Mouse (Mus musculus) kidney, embryonic 14.5 days (tissue): Measurements from ENCODE around the gene Spast. TPM values are rescaled to one million over a fixed set of nuclear protein-coding genes. Genes with fewer than 3 reads are reported as not detected.

Source experiments
- ATAC-seq: fragments of 200-750 bp; cut with Nextera tagmentation; 2 replicates; pipeline ENCODE4 v1.8.0; 2017; ENCODE audit warnings: moderate number of reproducible peaks, mild to moderate bottlenecking, moderate TSS enrichment, moderate library complexity; ENCODE audit not compliant: low FRiP score, low TSS enrichment
- H3K27ac ChIP-seq: fragments of 300-500 bp; sonication (generic); 2 replicates; pipeline ENCODE4 v1.5.1; 2014; ENCODE audit warnings: low read depth, mild to moderate bottlenecking, low read length, moderate library complexity, mixed read lengths
- H3K27me3 ChIP-seq: fragments of 300-500 bp; sonication (generic); 2 replicates; pipeline ENCODE4 v1.6.1; 2014; ENCODE audit warnings: mild to moderate bottlenecking, low read length; ENCODE audit not compliant: control insufficient read depth, insufficient read depth
- H3K36me3 ChIP-seq: fragments of 300-500 bp; sonication (generic); 2 replicates; pipeline ENCODE4 v1.6.1; 2014; ENCODE audit warnings: low read length, mixed read lengths; ENCODE audit not compliant: control insufficient read depth, insufficient read depth
- H3K4me1 ChIP-seq: fragments of 300-500 bp; sonication (generic); 2 replicates; pipeline ENCODE4 v1.6.1; 2014; ENCODE audit warnings: low read length, mixed read lengths; ENCODE audit not compliant: control insufficient read depth, insufficient read depth
- H3K4me2 ChIP-seq: fragments of 300-500 bp; sonication (generic); replicated peaks from 2 replicates; pipeline ENCODE4 v1.6.1; 2014; ENCODE audit warnings: low read depth, mild to moderate bottlenecking, low read length
- H3K4me3 ChIP-seq: fragments of 300-500 bp; sonication (generic); 2 replicates; pipeline ENCODE4 v1.5.1; 2014; ENCODE audit warnings: mild to moderate bottlenecking, low read length
- H3K9ac ChIP-seq: fragments of 300-500 bp; sonication (generic); 2 replicates; pipeline ENCODE4 v1.6.1; 2014; ENCODE audit warnings: low read depth, mild to moderate bottlenecking, low read length, moderate library complexity
- H3K9me3 ChIP-seq: fragments of 300-500 bp; sonication (generic); 2 replicates; pipeline ENCODE4 v1.6.1; 2016; ENCODE audit warnings: low read length; ENCODE audit not compliant: control insufficient read depth
- WGBS: fragments of 180-500 bp; shearing (Covaris S2); extraction: QIAGEN DNeasy Blood & Tissue Kit; methylation state at CpG from one replicate; pipeline ENCODE4 v1.1.7; 2014; 5-methylcytosine and 5-hydroxymethylcytosine counted together
- polyA plus RNA-seq: library from polyadenylated mRNA; unstranded; fragments of >200 nt; fragmentation: Nextera tagmentation; extraction: Ambion mirVana; gene quantifications from 2 replicates; pipeline ENCODE4 v1.2.1, GENCODE M21; 2014

The Spast gene
- polyA plus RNA-seq, 1 experiment from 2014 or later = 22.8 TPM

GRCm38 (mm10) chr17:74406487-74406886, 67.7 kb downstream of the Spast start:
- 89% methylated on average over 8 of the region's 8 CpGs for WGBS
- Histone ChIP-seq H3K27me3 (no peaks in the 10 kb centered on the region), H3K4me3 (no peak overlapping the region), H3K4me1 (no peaks in the 10 kb centered on the region), H3K4me2 (no peak overlapping the region), H3K27ac (no peak overlapping the region), H3K9ac (no peak overlapping the region), H3K9me3 (no peaks in the 10 kb centered on the region), H3K36me3 (peaks cover 73% of the 10 kb centered on the region)
- ATAC-seq = no peak

DNA sequence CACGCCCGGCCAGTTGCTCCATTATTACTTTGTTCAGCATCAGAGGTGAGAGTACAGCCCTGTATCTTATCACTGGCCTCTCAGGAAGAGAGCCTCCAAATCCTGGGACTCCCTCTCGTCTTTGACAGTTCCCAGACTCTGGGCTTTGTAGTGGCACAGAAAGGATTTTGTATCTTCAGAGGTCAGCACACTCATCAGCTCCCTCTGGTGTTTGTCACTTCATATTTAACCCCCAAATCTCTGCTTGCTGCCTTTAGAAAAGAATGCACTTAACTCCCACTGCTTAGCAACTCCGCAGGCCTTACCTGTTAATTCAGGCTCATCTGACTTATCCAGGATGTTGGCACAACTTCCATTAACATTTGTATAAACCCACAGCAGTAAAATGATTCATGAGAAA, 70.9 kb downstream of the Spast start:
- no peaks in the 10 kb centered on the region for H3K9me3 ChIP-seq
- H3K9ac ChIP-seq = no peak overlapping the region
- no peaks in the 10 kb centered on the region for H3K27me3 ChIP-seq
- H3K4me2 ChIP-seq = no peak overlapping the region
- 70% methylated on average over 4 of the region's 4 CpGs for whole genome bisulfite sequencing
- H3K4me1 ChIP-seq = no peaks in the 10 kb centered on the region
- H3K36me3 ChIP-seq = peaks cover 73% of the 10 kb centered on the region
- ATAC-seq = no peak
- no peak overlapping the region for H3K27ac ChIP-seq
- no peak overlapping the region for H3K4me3 ChIP-seq

DNA sequence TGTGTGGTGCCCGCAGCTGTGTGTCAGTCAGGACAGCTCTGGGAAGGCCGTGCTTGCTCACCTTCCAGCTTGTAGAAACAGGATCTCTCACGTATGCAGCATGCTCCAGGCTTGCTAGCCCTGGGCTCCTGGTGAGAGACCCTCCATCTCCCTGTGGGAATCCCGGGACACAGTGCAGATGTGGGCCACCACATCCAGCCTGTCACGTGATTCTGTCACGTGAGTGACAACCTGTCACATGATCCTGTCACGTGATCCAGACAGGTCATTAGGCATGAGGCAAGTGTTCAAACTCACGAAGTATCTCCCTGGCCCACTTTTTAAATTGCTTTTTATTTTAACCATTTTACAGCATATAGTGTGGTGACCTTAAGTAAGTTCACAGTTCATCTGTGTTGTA, 74.5 kb downstream of the Spast start:
- Histone ChIP-seq H3K27ac (no peak overlapping the region), H3K9ac (no peak overlapping the region), H3K36me3 (peaks cover 75% of the 10 kb centered on the region), H3K4me1 (no peaks in the 10 kb centered on the region), H3K4me2 (no peak overlapping the region), H3K27me3 (no peaks in the 10 kb centered on the region), H3K4me3 (no peak overlapping the region), H3K9me3 (no peaks in the 10 kb centered on the region)
- WGBS = 88% methylated on average over 8 of the region's 8 CpGs
- no peak for ATAC-seq

DNA sequence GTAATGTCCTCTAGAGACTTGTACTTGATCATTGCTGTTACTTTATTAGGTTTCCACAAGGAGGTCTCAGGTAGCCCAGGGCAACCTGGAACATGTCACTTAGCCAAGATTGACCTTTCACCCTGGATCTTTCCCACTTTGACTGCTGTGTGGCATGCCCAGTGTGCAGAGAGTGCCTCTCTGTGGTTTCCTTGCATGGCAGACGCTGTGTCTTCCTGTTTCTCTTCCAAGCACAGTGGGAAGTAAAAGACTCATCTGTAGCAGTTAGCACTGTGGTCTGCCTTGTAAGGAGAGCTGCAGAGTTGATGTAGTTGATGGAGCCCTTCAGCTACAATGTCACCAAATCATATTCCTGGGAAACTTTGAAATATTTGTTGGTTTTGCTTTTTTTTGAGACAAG, 75.9 kb downstream of the Spast start:
- no peak overlapping the region for H3K4me2 ChIP-seq
- no peak overlapping the region for H3K9ac ChIP-seq
- no peaks in the 10 kb centered on the region for H3K4me1 ChIP-seq
- peaks cover 74% of the 10 kb centered on the region for H3K36me3 ChIP-seq
- no peaks in the 10 kb centered on the region for H3K9me3 ChIP-seq
- 86% methylated on average over 1 of the region's 1 CpGs for WGBS
- ATAC-seq = no peak
- H3K27me3 ChIP-seq = no peaks in the 10 kb centered on the region
- H3K27ac ChIP-seq = no peak overlapping the region
- H3K4me3 ChIP-seq = no peak overlapping the region

GRCm38 (mm10) chr17:74416841-74417360, 78.1 kb downstream of the Spast start:
- WGBS = 92% methylated on average over 8 of the region's 8 CpGs
- Histone ChIP-seq H3K27me3 (no peaks in the 10 kb centered on the region), H3K9ac (no peak overlapping the region), H3K9me3 (no peaks in the 10 kb centered on the region), H3K4me2 (no peak overlapping the region), H3K27ac (no peak overlapping the region), H3K4me3 (no peak overlapping the region), H3K4me1 (no peaks in the 10 kb centered on the region), H3K36me3 (peaks cover 77% of the 10 kb centered on the region)
- ATAC-seq = no peak

DNA sequence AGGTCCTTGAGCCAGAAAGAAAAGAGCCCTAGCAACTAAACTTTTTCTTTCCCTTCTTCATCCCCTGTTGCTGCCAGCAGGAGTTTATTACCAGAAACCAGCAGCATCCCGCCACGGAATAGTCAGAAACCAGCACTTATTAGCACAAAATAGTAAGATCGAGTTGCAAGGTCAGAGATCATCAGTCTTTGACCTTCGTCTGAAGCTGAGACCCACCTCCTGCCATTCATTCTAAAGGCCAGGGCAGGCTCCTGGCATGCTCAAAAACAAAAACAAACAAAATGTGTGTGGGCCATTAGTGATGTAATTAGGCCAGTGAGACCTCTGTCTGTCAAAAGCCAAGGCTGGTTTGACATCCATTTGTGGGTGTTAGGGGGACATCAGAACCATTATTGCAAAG, 79.4 kb downstream of the Spast start:
- Histone ChIP-seq H3K9ac (no peak overlapping the region), H3K9me3 (no peaks in the 10 kb centered on the region), H3K4me1 (no peaks in the 10 kb centered on the region), H3K4me2 (no peak overlapping the region), H3K4me3 (no peak overlapping the region), H3K27me3 (no peaks in the 10 kb centered on the region), H3K27ac (no peak overlapping the region), H3K36me3 (peaks cover 72% of the 10 kb centered on the region)
- WGBS = 46% methylated on average over 4 of the region's 4 CpGs
- ATAC-seq = no peak

DNA sequence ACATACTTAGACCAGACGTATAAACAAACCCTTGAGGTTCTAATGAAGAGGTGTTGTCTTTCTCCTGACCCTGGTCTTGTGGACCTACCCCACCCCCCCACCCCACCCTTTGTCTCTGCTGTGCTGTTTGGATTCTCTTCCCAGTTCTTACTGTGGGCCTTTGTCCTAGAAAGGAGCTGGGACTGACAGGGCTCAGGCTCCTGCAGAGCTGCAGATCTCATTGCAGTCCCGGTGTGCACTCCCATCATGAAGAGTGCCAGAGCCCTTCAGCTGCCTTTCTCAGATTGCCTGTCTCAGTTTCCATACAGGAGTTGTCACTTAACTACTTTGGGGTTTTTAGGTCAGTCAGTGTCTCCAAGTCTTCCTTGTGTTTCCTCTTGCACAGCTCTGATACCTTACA, 81.9 kb downstream of the Spast start:
- no peaks in the 10 kb centered on the region for H3K4me1 ChIP-seq
- H3K9me3 ChIP-seq = no peaks in the 10 kb centered on the region
- no peaks in the 10 kb centered on the region for H3K27me3 ChIP-seq
- 84% methylated on average over 2 of the region's 2 CpGs for WGBS
- no peak overlapping the region for H3K27ac ChIP-seq
- H3K4me2 ChIP-seq = no peak overlapping the region
- H3K4me3 ChIP-seq = no peak overlapping the region
- ATAC-seq = no peak
- H3K36me3 ChIP-seq = peaks cover 68% of the 10 kb centered on the region
- no peak overlapping the region for H3K9ac ChIP-seq

- H3K36me3 ChIP-seq = peaks cover 54% of the 10 kb centered on the region
Observed at GRCm38 (mm10) chr17:74424401-74425005, 85.7 kb downstream of the Spast start.

DNA sequence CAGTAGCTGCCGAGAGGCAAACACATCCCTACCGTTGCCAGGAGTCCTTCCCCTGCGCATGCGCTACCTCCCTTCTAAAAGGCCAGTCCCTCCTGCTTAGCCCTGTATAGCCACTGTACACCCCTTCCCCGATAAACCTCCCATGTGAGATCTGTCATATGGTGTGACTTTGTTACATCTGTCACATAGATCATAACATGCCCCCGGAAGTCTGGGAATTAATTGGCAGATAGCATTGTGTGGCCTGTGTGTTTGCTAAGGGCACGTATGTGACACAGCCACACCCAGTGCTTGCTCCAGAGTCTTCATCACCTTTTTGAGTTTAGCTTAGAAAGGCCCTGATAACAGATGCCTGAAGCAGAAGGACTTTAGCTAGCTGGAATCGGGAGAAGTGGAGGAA, 91.3 kb downstream of the Spast start:
- Histone ChIP-seq H3K9ac (no peak overlapping the region), H3K4me3 (no peak overlapping the region), H3K9me3 (no peaks in the 10 kb centered on the region), H3K36me3 (peaks cover 8% of the 10 kb centered on the region; the same call in 1 of the 2 replicates), H3K4me1 (no peaks in the 10 kb centered on the region), H3K27ac (no peak overlapping the region), H3K4me2 (no peak overlapping the region), H3K27me3 (no peaks in the 10 kb centered on the region)
- ATAC-seq = no peak
- WGBS = 87% methylated on average over 8 of the region's 8 CpGs

More at GRCm38 (mm10) chr17:74424401-74425005, 85.7 kb downstream of the Spast start:
- H3K9ac ChIP-seq = no peak overlapping the region
- WGBS = 95% methylated on average over 12 of the region's 12 CpGs
- no peaks in the 10 kb centered on the region for H3K9me3 ChIP-seq
- no peaks in the 10 kb centered on the region for H3K4me1 ChIP-seq
- H3K4me2 ChIP-seq = no peak overlapping the region
- no peak for ATAC-seq
- H3K4me3 ChIP-seq = no peak overlapping the region
- no peaks in the 10 kb centered on the region for H3K27me3 ChIP-seq
- H3K27ac ChIP-seq = no peak overlapping the region
